Mouse (Mus musculus) gastrocnemius, postnatal 4 days (tissue): ENCODE measurements at regions not wholly inside any gene's neighbourhood (a gene's known extent, or its start where the extent isn't known, plus 50 kb on each side); places are given as distances from the start of the nearest gene placed in this dataset.

Source experiments
- DNase-seq, 2 experiments: peaks; one replicate each; pipeline ENCODE4 v3.0.0; 2021 to 2022; ENCODE audit warnings: low spot score in 2 of 2, mixed read lengths in 2 of 2

- no peak for DNase-seq
Measured at GRCm38 (mm10) chr8:113556994-113557393, 78.4 kb upstream of the Mon1b start.

GRCm38 (mm10) chr8:113581098-113581497, 54.3 kb upstream of the Mon1b start:
- no peak for DNase-seq

- DNase-seq: no peak
Measured at GRCm38 (mm10) chr8:113581704-113582103, 53.7 kb upstream of the Mon1b start.

- DNase-seq: no peak
Measured at GRCm38 (mm10) chr8:113582180-113582975, 53.0 kb upstream of the Mon1b start.

- DNase-seq: no peak
Measured at GRCm38 (mm10) chr8:113583801-113584200, 51.6 kb upstream of the Mon1b start.
